Mouse (Mus musculus) urinary bladder, postnatal 0 days (tissue): ENCODE data around the gene Svs6. TPM values are rescaled to one million over a fixed set of nuclear protein-coding genes. Genes with fewer than 3 reads are reported as not detected.

Experiments
- microRNA-seq: library from miRNA; unstranded; fragments of <30 nt; microRNA quantifications from one replicate; pipeline ENCODE4, GENCODE M21; 2016
- polyA plus RNA-seq: library from polyadenylated mRNA; unstranded; fragments of >200 nt; fragmentation: Nextera tagmentation; extraction: Ambion mirVana; gene quantifications from 2 replicates; pipeline ENCODE4 v1.2.1, GENCODE M21; 2015

The Svs6 gene
- not detected in 2 replicates for polyA plus RNA-seq

DNA sequence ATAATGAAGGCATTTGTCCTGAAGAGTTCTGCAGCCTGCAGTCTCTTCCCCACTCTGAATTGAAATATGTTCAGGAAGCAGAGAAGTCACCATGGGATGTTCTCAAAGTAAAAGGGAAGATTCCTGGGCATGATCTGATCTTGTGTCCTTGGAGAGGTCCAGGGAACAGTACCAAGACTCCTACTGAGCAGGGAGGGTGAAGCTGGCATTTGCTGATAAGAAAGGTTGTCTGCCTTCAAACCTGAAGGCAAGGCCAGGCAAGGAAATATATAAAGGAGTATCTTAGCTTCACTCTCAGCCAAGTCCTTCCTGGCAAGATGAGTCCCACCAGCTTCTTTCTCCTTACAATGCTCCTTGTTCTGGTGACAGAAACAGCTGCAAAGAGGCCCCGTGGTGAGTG, at the start of gene Svs6:
Gene Svs6, plus strand, starts transcription at position 301 of the 400 bp plus-strand sequence.

DNA sequence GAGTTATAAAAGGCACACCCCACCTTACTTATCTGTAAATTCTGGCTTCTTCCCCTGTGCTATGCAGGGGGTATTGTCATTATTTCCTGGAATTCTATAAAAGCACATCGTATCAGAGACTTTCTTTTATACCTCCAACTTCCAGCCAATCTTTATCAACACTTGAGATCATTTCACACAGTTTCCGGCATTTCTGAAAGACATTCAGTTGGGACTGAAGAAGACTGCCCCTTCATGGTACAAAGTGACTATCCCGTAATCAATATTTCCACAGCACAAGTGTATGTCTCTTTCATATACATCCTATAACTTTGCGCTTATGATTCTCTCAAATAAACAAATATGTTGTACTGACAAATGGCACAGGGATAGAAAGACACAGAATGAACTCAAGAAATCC, 38.2 kb upstream of the Svs6 start, which contains the start of gene Svs4:
Gene Svs4, minus strand, starts transcription at position 101 of the 400 bp plus-strand sequence.

DNA sequence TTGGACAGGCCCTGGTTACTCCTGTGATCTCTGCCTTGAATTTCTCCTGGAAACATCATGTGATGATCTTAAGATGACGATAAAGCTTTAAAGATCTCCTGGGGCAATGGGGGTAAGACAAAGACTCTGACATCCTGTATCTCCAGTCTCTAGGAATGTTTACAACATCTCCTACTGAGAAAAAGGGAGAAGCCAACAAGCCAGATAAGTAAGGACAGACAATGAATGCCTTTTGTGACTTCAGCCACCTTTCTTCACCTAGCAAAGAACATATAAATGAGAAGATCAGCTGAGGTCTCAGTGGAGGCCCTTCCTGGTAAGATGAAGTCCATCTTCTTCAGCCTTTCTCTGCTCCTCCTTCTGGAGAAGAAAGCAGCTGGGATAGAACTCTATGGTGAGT, 27.6 kb upstream of the Svs6 start, which contains the start of gene Svs3a:
Gene Svs3a, plus strand, starts transcription at position 301 of the 400 bp plus-strand sequence.

DNA sequence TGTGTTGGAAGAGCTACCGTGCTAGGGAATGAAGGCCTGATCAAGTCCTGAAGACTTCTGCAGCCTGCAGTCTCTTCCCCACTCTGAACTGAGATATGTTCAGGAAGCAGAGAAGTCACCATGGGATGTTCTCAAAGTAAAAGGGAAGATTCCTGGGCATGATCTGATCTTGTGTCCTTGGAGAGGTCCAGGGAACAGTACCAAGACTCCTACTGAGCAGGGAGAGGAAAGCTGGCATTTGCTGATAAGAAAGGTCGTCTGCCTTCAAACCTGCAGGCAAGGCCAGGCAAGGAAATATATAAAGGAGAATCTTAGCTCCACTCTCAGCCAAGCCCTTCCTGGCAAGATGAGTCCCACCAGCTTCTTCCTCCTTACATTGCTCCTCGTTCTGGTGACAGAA, 15.9 kb downstream of the Svs6 start, which contains the start of gene Svs5:
Gene Svs5, plus strand, starts transcription at position 301 of the 400 bp plus-strand sequence.

Small RNAs within 50 kb of the gene (microRNA-seq; reads per million reads assigned to microRNA genes)
- not detected for gene Mir7678

Other genes with a start within 250 kb of the Svs6 start
- 10.7 and 13.0 TPM in 2 replicates for gene Stk4, start 246.4 kb upstream of the Svs6 start, polyA plus RNA-seq
- 23.6 and 24.4 TPM in 2 replicates for gene Tomm34, start 245.6 kb upstream of the Svs6 start, polyA plus RNA-seq
- gene Kcns1, start 145.6 kb upstream of the Svs6 start, polyA plus RNA-seq: 0.07 TPM in 1 of 2 replicates, not detected in the other
- 0.08 TPM in 1 of 2 replicates, not detected in the other for gene Wfdc5, start 134.0 kb upstream of the Svs6 start, polyA plus RNA-seq
- not detected in 2 replicates for gene Wfdc12, start 126.1 kb upstream of the Svs6 start, polyA plus RNA-seq
- gene Wfdc15a, start 116.6 kb upstream of the Svs6 start, polyA plus RNA-seq: not detected in 2 replicates
- 50.1 and 50.4 TPM in 2 replicates for gene Wfdc15b, start 95.1 kb upstream of the Svs6 start, polyA plus RNA-seq
- not detected in 2 replicates for gene Svs2, start 78.3 kb upstream of the Svs6 start, polyA plus RNA-seq
- not detected in 2 replicates for gene Svs3b, start 60.1 kb upstream of the Svs6 start, polyA plus RNA-seq
- not detected in 2 replicates for gene Svs4, start 38.3 kb upstream of the Svs6 start, polyA plus RNA-seq
- gene Svs3a, start 27.5 kb upstream of the Svs6 start, polyA plus RNA-seq: not detected in 2 replicates
- not detected in 2 replicates for gene Svs5, start 16.0 kb downstream of the Svs6 start, polyA plus RNA-seq
- gene Slpi, start 72.3 kb downstream of the Svs6 start, polyA plus RNA-seq: 15.5 and 29.0 TPM in 2 replicates
- 0.08 and 0.10 TPM in 2 replicates for gene Rbpjl, start 86.4 kb downstream of the Svs6 start, polyA plus RNA-seq
- 1.9 and 2.2 TPM in 2 replicates for gene Matn4, start 88.4 kb downstream of the Svs6 start, polyA plus RNA-seq
- 201 and 220 TPM in 2 replicates for gene Sdc4, start 127.1 kb downstream of the Svs6 start, polyA plus RNA-seq
- gene Sys1, start 140.2 kb downstream of the Svs6 start, polyA plus RNA-seq: 58.1 and 67.9 TPM in 2 replicates
- gene Gm20458, start 144.2 kb downstream of the Svs6 start, polyA plus RNA-seq: 31.1 and 41.5 TPM in 2 replicates
- gene Trp53tg5, start 157.0 kb downstream of the Svs6 start, polyA plus RNA-seq: not detected in 2 replicates
- gene Dbndd2, start 169.4 kb downstream of the Svs6 start, polyA plus RNA-seq: 135 and 147 TPM in 2 replicates
- gene Pigt, start 180.8 kb downstream of the Svs6 start, polyA plus RNA-seq: 53.3 and 56.6 TPM in 2 replicates
- 273 and 294 TPM in 2 replicates for gene Wfdc2, start 245.7 kb downstream of the Svs6 start, polyA plus RNA-seq